Mouse (Mus musculus) G1E (cell line): Measurements from ENCODE around the gene Syt5.

Experiments used
- CTCF ChIP-seq: IDR thresholded peaks from 2 replicates; pipeline ENCODE4 v1.5.1; 2012; ENCODE audit warnings: low read depth, low read length, inconsistent platforms, mixed read lengths
- GATA1 ChIP-seq: IDR thresholded peaks from 2 replicates; pipeline ENCODE4 v1.6.1; 2012; ENCODE audit warnings: borderline replicate concordance, low read length, inconsistent platforms, mixed read lengths
- GATA2 ChIP-seq: IDR thresholded peaks from 2 replicates; pipeline ENCODE4 v1.6.1; 2012; ENCODE audit warnings: low read depth, low read length, inconsistent platforms, borderline replicate concordance
- POLR2AphosphoS5 ChIP-seq: IDR thresholded peaks from 2 replicates; pipeline ENCODE4 v1.6.1; 2012; ENCODE audit warnings: low read depth, low read length, inconsistent platforms; ENCODE audit not compliant: insufficient replicate concordance
- TAL1 ChIP-seq: conservative IDR thresholded peaks from 2 replicates; pipeline ENCODE4 v1.6.1; 2012; ENCODE audit warnings: low read depth, low read length, inconsistent platforms, mixed read lengths

GRCm38 (mm10) chr7:4507220-4507619 lies 40.1 kb downstream of the Syt5 start:
- TF ChIP-seq GATA1 (no peak), CTCF (no peak), TAL1 (no peak), POLR2AphosphoS5 (no peak), GATA2 (no peak)
